Mouse (Mus musculus) testis, adult 2 months (tissue): ENCODE results near the gene Aig1.

ENCODE experiments used
- CTCF ChIP-seq: fragments of 200-500 bp; IDR thresholded peaks from 2 replicates; pipeline ENCODE4 v1.5.1; 2012; ENCODE audit warnings: low read depth, mild to moderate bottlenecking, inconsistent platforms, low read length, moderate library complexity; ENCODE audit not compliant: control insufficient read depth, insufficient read depth, insufficient replicate concordance
- POLR2A ChIP-seq: fragments of 200-500 bp; IDR thresholded peaks from 2 replicates; pipeline ENCODE4 v1.6.1; 2012; ENCODE audit warnings: low read depth, mild to moderate bottlenecking, inconsistent platforms, low read length, moderate library complexity; ENCODE audit not compliant: control insufficient read depth

- TF ChIP-seq POLR2A (no peak), CTCF (no peak)
These were observed 79.2 kb downstream of the Aig1 start for GRCm38 (mm10) chr10:13789604-13790003.
